Mouse (Mus musculus) megakaryocyte, embryonic 14.5 days (primary cell): ENCODE results near the gene Cerkl.

Experiments used
- FLI1 ChIP-seq: IDR thresholded peaks from 2 replicates; pipeline ENCODE4 v1.6.1; 2012; ENCODE audit warnings: low read length, inconsistent platforms, mixed read lengths
- GATA1 ChIP-seq: IDR thresholded peaks from 3 replicates; pipeline ENCODE4 v1.6.1; 2012; ENCODE audit warnings: mixed read lengths, low read length, inconsistent platforms, borderline replicate concordance

GRCm38 (mm10) chr2:79443861-79444620 lies 12.5 kb downstream of the Cerkl start:
- TF ChIP-seq GATA1 (no peak), FLI1 (no peak)
